Mouse (Mus musculus) liver, adult 2 months (tissue): Measurements from ENCODE around the gene Gm7735. TPM values are rescaled to one million over a fixed set of nuclear protein-coding genes. Genes with fewer than 3 reads are reported as not detected.
"Not testable (repeated sequence)": the region's sequence is repeated elsewhere in the genome, so short reads cannot be mapped to it uniquely, and the experiment has no call there.

Experiments
- DNase-seq: peaks from one replicate; pipeline ENCODE4 v3.0.0-alpha.2; 2011; ENCODE audit warnings: low read depth, low spot score; ENCODE audit errors: extremely low read depth
- H3K27ac ChIP-seq: fragments of 200-500 bp; replicated peaks from 2 replicates; pipeline ENCODE4 v1.5.1; 2012; ENCODE audit warnings: low read depth, mild to moderate bottlenecking, control low read depth, inconsistent platforms, low read length; ENCODE audit not compliant: insufficient read depth
- H3K27me3 ChIP-seq: fragments of 200-500 bp; 2 replicates; pipeline ENCODE4 v1.6.1; 2012; ENCODE audit warnings: mild to moderate bottlenecking, moderate library complexity, low read length, inconsistent platforms; ENCODE audit not compliant: control insufficient read depth, insufficient read depth
- H3K36me3 ChIP-seq: fragments of 200-500 bp; 2 replicates; pipeline ENCODE4 v1.6.1; 2012; ENCODE audit warnings: low read length, inconsistent platforms; ENCODE audit not compliant: control insufficient read depth, insufficient read depth
- H3K4me1 ChIP-seq: fragments of 200-500 bp; 2 replicates; pipeline ENCODE4 v1.6.1; 2011; ENCODE audit warnings: low read length; ENCODE audit not compliant: control insufficient read depth, insufficient read depth
- H3K4me3 ChIP-seq: fragments of 200-500 bp; 2 replicates; pipeline ENCODE4 v1.5.1; 2011; ENCODE audit warnings: low read depth, mild to moderate bottlenecking, control low read depth, low read length, moderate library complexity; ENCODE audit not compliant: insufficient read depth
- H3K79me2 ChIP-seq: fragments of 200-500 bp; 2 replicates; pipeline ENCODE4 v1.6.1; 2012; ENCODE audit warnings: inconsistent platforms, mild to moderate bottlenecking, low read length, moderate library complexity; ENCODE audit not compliant: control insufficient read depth, insufficient read depth
- H3K9ac ChIP-seq: fragments of 200-500 bp; 2 replicates; pipeline ENCODE4 v1.6.1; 2012; ENCODE audit warnings: low read depth, mild to moderate bottlenecking, control low read depth, inconsistent platforms, low read length
- CTCF ChIP-seq: fragments of 200-500 bp; IDR thresholded peaks from 2 replicates; pipeline ENCODE4 v1.5.1; 2011; ENCODE audit warnings: low read depth, low read length, control low read depth
- POLR2A ChIP-seq: fragments of 200-500 bp; IDR thresholded peaks from 2 replicates; pipeline ENCODE4 v1.6.1; 2011; ENCODE audit warnings: low read length, control low read depth; ENCODE audit not compliant: insufficient read depth; ENCODE audit errors: extremely low read depth
- WGBS: fragments of 180-500 bp; shearing (Covaris S2); methylation state at CpG from one replicate; pipeline ENCODE4 v1.1.7; 2018; 5-methylcytosine and 5-hydroxymethylcytosine counted together
- polyA plus RNA-seq: library from polyadenylated mRNA; depleted of rRNA; stranded (reverse); fragments of >200 nt; gene quantifications from 2 replicates; pipeline ENCODE4 v1.2.3, GENCODE M21; 2012; rRNA removed
- total RNA-seq: library from RNA; depleted of rRNA; stranded (reverse); fragments of >200 nt; gene quantifications from 2 replicates; pipeline ENCODE4 v1.2.3, GENCODE M21; 2014; rRNA removed

The Gm7735 gene
- total RNA-seq (not detected in 2 replicates), polyA plus RNA-seq (not detected in 2 replicates)

GRCm38 (mm10) chr16:89169190-89169589 lies at the start of gene Gm7735:
TSS of gene Gm7735 (plus strand) at chr16:89169490.
- H3K36me3 ChIP-seq, H3K4me1 ChIP-seq, H3K4me3 ChIP-seq, H3K27ac ChIP-seq, H3K79me2 ChIP-seq, H3K9ac ChIP-seq, H3K27me3 ChIP-seq, DNase-seq: not testable (repeated sequence)

DNA sequence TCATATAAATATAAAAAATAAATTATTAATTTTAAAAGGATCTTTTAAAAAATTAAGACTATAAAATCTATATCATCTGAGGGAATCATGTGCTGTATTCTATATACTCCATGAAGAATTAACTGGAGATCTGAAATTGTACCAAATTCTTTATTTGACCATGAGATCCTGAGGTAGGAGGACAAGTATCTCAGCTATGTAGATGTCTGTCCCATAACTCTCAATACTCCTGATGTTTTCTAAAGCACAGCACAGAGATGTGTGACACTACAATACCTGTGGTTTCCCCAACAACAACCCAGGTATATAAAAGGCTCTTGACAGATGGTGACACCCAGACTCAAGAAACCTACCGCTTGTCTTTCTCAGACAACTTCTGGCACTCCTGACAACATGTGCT lies 28.7 kb upstream of the Gm7735 start, which contains the start of gene Gm6358:
Gene Gm6358 (plus strand): TSS at position 301 of the 400 bp plus-strand sequence.
- Histone ChIP-seq H3K4me1 (no peaks in the 10 kb centered on the region), H3K36me3 (no peaks in the 10 kb centered on the region), H3K79me2 (no peaks in the 10 kb centered on the region), H3K27ac (no peak within 1 kb of the TSS), H3K9ac (no peak within 1 kb of the TSS), H3K4me3 (no peak within 1 kb of the TSS), H3K27me3 (no peaks in the 10 kb centered on the region)
- no peak for DNase-seq
- TF ChIP-seq POLR2A (no peak), CTCF (no peak)
- WGBS = 79% methylated on average over 1 of the region's 1 CpGs

GRCm38 (mm10) chr16:89150786-89151185 lies 18.5 kb upstream of the Gm7735 start, which contains the start of gene Gm10061:
TSS of gene Gm10061 (plus strand) at chr16:89151086.
- no peaks in the 10 kb centered on the region for H3K79me2 ChIP-seq
- no peak within 1 kb of the TSS for H3K9ac ChIP-seq
- TF ChIP-seq CTCF (no peak), POLR2A (no peak)
- no peaks in the 10 kb centered on the region for H3K36me3 ChIP-seq
- WGBS = 92% methylated on average over 1 of the region's 1 CpGs
- no peak within 1 kb of the TSS for H3K27ac ChIP-seq
- DNase-seq = no peak
- no peaks in the 10 kb centered on the region for H3K27me3 ChIP-seq
- no peaks in the 10 kb centered on the region for H3K4me1 ChIP-seq
- H3K4me3 ChIP-seq = no peak within 1 kb of the TSS

DNA sequence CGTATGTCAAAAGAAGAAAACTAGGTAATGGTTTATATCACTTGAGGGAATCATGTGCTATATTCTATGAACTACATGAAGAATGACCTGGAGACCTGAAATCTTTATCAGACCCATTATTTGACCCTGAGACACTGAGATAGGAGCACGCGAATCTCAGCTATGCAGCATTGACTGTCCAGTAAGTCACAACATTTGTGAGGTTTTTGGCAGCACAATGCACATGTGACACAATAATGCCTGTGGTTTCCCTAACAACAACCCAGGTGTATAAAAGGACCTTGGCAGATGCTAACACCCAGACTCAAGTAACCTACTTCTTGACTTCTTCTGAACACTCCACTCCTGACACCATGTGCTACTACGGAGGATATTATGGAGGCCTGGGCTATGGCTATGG lies 11.6 kb upstream of the Gm7735 start, which contains the start of gene Gm9789:
Gene Gm9789 (plus strand): TSS at position 301 of the 400 bp plus-strand sequence.
- no peak for TF ChIP-seq CTCF
- TF ChIP-seq POLR2A = no peak
- DNase-seq = no peak
- H3K36me3 ChIP-seq = no peaks in the 10 kb centered on the region
- WGBS = 77% methylated on average over 4 of the region's 4 CpGs
- H3K27ac ChIP-seq = no peak within 1 kb of the TSS
- H3K9ac ChIP-seq = no peak within 1 kb of the TSS
- no peak within 1 kb of the TSS for H3K4me3 ChIP-seq
- H3K27me3 ChIP-seq = no peaks in the 10 kb centered on the region
- no peaks in the 10 kb centered on the region for H3K79me2 ChIP-seq
- no peaks in the 10 kb centered on the region for H3K4me1 ChIP-seq

- no peak within 1 kb of the TSS for H3K9ac ChIP-seq
- TF ChIP-seq CTCF = no peak
- TF ChIP-seq POLR2A = no peak
- 59% methylated on average over 2 of the region's 2 CpGs for WGBS
- H3K4me1 ChIP-seq = no peaks in the 10 kb centered on the region
- no peak within 1 kb of the TSS for H3K27ac ChIP-seq
- H3K79me2 ChIP-seq = no peaks in the 10 kb centered on the region
- H3K27me3 ChIP-seq = no peaks in the 10 kb centered on the region
- no peaks in the 10 kb centered on the region for H3K36me3 ChIP-seq
- no peak within 1 kb of the TSS for H3K4me3 ChIP-seq
- DNase-seq = no peak
These were observed 5.1 kb downstream of the Gm7735 start, which contains the start of gene 1110057P08Rik for GRCm38 (mm10) chr16:89174435-89174834. TSS of gene 1110057P08Rik (plus strand) at chr16:89174735.

- H3K79me2 ChIP-seq = no peaks in the 10 kb centered on the region
- no peak for TF ChIP-seq CTCF
- TF ChIP-seq POLR2A = no peak
- WGBS = 71% methylated on average over 4 of the region's 4 CpGs
- H3K9ac ChIP-seq = no peak overlapping the region
- H3K36me3 ChIP-seq = no peaks in the 10 kb centered on the region
- no peak for DNase-seq
- H3K4me1 ChIP-seq = no peaks in the 10 kb centered on the region
- H3K27ac ChIP-seq = no peak overlapping the region
- no peaks in the 10 kb centered on the region for H3K27me3 ChIP-seq
- no peak overlapping the region for H3K4me3 ChIP-seq
These were observed 19.3 kb downstream of the Gm7735 start for GRCm38 (mm10) chr16:89188621-89189020.
